Mouse (Mus musculus) kidney, adult 11 months (tissue): ENCODE measurements at regions not wholly inside any gene's neighbourhood (a gene's known extent, or its start where the extent isn't known, plus 50 kb on each side); places are given as distances from the start of the nearest gene placed in this dataset.

Source experiments
- DNase-seq: peaks from one replicate; pipeline ENCODE4 v3.0.0; 2022

GRCm38 (mm10) chr15:56136420-56136970 lies 1340.9 kb downstream of the Slc22a22 start:
- no peak for DNase-seq

- no peak for DNase-seq
These were observed 1349.4 kb downstream of the Slc22a22 start for GRCm38 (mm10) chr15:56128029-56128428.

- no peak for DNase-seq
These were observed 1357.9 kb downstream of the Slc22a22 start for GRCm38 (mm10) chr15:56119287-56120065.

- DNase-seq = no peak
These were observed 1369.1 kb downstream of the Slc22a22 start for GRCm38 (mm10) chr15:56108313-56108712.

GRCm38 (mm10) chr15:56107719-56108118 lies 1369.7 kb downstream of the Slc22a22 start:
- DNase-seq = no peak

GRCm38 (mm10) chr15:56100133-56100735 lies 1377.2 kb downstream of the Slc22a22 start:
- DNase-seq = no peak

- DNase-seq = no peak
These were observed 1399.4 kb downstream of the Slc22a22 start for GRCm38 (mm10) chr15:56077838-56078567.

- DNase-seq = no peak
These were observed 1400.3 kb downstream of the Slc22a22 start for GRCm38 (mm10) chr15:56077081-56077480.

- no peak for DNase-seq
These were observed 1400.7 kb downstream of the Slc22a22 start for GRCm38 (mm10) chr15:56076680-56077079.

GRCm38 (mm10) chr15:56069511-56069910 lies 1407.9 kb downstream of the Slc22a22 start:
- DNase-seq = peak; percentile 5

GRCm38 (mm10) chr15:56067214-56067613 lies 1410.2 kb downstream of the Slc22a22 start:
- DNase-seq = no peak

GRCm38 (mm10) chr15:56066540-56066939 lies 1410.9 kb downstream of the Slc22a22 start:
- no peak for DNase-seq

- DNase-seq = no peak
These were observed 1411.4 kb downstream of the Slc22a22 start for GRCm38 (mm10) chr15:56065872-56066534.

GRCm38 (mm10) chr15:56062576-56062975 lies 1414.8 kb downstream of the Slc22a22 start:
- DNase-seq = peak; percentile 10

GRCm38 (mm10) chr15:56061326-56061725 lies 1416.1 kb downstream of the Slc22a22 start:
- DNase-seq = no peak

GRCm38 (mm10) chr15:56050716-56051115 lies 1426.7 kb downstream of the Slc22a22 start:
- DNase-seq = no peak

- no peak for DNase-seq
These were observed 1429.6 kb downstream of the Slc22a22 start for GRCm38 (mm10) chr15:56047832-56048231.

GRCm38 (mm10) chr15:56046679-56047532 lies 1430.5 kb downstream of the Slc22a22 start:
- DNase-seq = peak; percentile 51

- DNase-seq = no peak
These were observed 1431.7 kb downstream of the Slc22a22 start for GRCm38 (mm10) chr15:56045510-56046245.

- no peak for DNase-seq
These were observed 1434.1 kb downstream of the Slc22a22 start for GRCm38 (mm10) chr15:56043282-56043681.

- DNase-seq = no peak
These were observed 1435.0 kb downstream of the Slc22a22 start for GRCm38 (mm10) chr15:56042449-56042848.
